Mouse (Mus musculus): ENCODE results near the gene Xrcc5. TPM values are rescaled to one million over a fixed set of nuclear protein-coding genes. Genes with fewer than 3 reads are reported as not detected.

Xrcc5 gene
- polyA plus RNA-seq, 1 experiment from 2014 or later, result 35.4 TPM

GRCm38 (mm10) chr1:72426456-72426855, 119.2 kb downstream of the Xrcc5 start:
- Histone ChIP-seq H3K36me3 (no peaks in the 10 kb centered on the region), H3K4me2 (no peak overlapping the region), H3K9me3 (no peaks in the 10 kb centered on the region), H3K27ac (no peak overlapping the region), H3K4me1 (no peaks in the 10 kb centered on the region), H3K4me3 (no peak overlapping the region), H3K9ac (no peak overlapping the region), H3K27me3 (no peaks in the 10 kb centered on the region)
- WGBS, result 67% methylated on average over 4 of the region's 4 CpGs
- ATAC-seq (ENCODE audit: borderline replicate concordance, extremely low read depth, low FRiP score, low TSS enrichment), result no peak

DNA sequence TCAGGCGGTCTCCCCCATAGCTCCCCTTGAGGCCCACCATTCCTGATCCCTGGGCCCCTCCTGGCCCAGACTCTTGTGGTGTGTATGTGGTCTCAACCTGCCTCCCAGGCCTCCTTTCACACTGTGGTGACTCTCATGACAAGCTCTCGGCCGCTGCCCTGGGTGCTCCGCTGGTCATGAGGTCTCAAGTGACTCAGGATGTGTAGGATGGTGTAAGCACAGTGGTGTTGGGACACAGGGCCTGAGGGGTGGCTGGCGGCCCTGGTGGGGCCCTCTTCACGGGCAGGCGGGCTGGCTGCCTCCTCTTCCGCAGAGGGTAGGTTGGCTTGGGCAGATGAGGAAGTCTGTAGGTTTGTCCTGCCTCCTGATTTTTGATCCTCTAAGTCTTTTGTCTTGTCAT, 121.3 kb downstream of the Xrcc5 start:
- ATAC-seq (ENCODE audit: borderline replicate concordance, extremely low read depth, low FRiP score, low TSS enrichment), result no peak
- 83% methylated on average over 8 of the region's 8 CpGs for WGBS
- no peaks in the 10 kb centered on the region for H3K36me3 ChIP-seq
- no peaks in the 10 kb centered on the region for H3K4me1 ChIP-seq
- H3K27ac ChIP-seq, result no peak overlapping the region
- H3K4me2 ChIP-seq, result no peak overlapping the region
- H3K27me3 ChIP-seq, result no peaks in the 10 kb centered on the region
- no peaks in the 10 kb centered on the region for H3K9me3 ChIP-seq
- H3K4me3 ChIP-seq, result no peak overlapping the region
- no peak overlapping the region for H3K9ac ChIP-seq

- 89% methylated on average over 7 of the region's 7 CpGs for WGBS
- H3K27ac ChIP-seq, result no peak overlapping the region
- no peak for ATAC-seq (ENCODE audit: borderline replicate concordance, extremely low read depth, low FRiP score, low TSS enrichment)
- H3K9me3 ChIP-seq, result no peaks in the 10 kb centered on the region
- no peaks in the 10 kb centered on the region for H3K4me1 ChIP-seq
- no peaks in the 10 kb centered on the region for H3K36me3 ChIP-seq
- no peak overlapping the region for H3K4me2 ChIP-seq
- no peaks in the 10 kb centered on the region for H3K27me3 ChIP-seq
- H3K9ac ChIP-seq, result no peak overlapping the region
- H3K4me3 ChIP-seq, result no peak overlapping the region
These were observed 122.0 kb downstream of the Xrcc5 start for GRCm38 (mm10) chr1:72429107-72429807.

GRCm38 (mm10) chr1:72432579-72432978, 125.4 kb downstream of the Xrcc5 start:
- ATAC-seq (ENCODE audit: borderline replicate concordance, extremely low read depth, low FRiP score, low TSS enrichment), result no peak
- no peaks in the 10 kb centered on the region for H3K36me3 ChIP-seq
- H3K4me1 ChIP-seq, result no peaks in the 10 kb centered on the region
- no peak overlapping the region for H3K4me2 ChIP-seq
- H3K27me3 ChIP-seq, result no peaks in the 10 kb centered on the region
- H3K9me3 ChIP-seq, result no peaks in the 10 kb centered on the region
- H3K4me3 ChIP-seq, result no peak overlapping the region
- WGBS, result 95% methylated on average over 1 of the region's 1 CpGs
- no peak overlapping the region for H3K9ac ChIP-seq
- no peak overlapping the region for H3K27ac ChIP-seq

GRCm38 (mm10) chr1:72434510-72434909, 127.3 kb downstream of the Xrcc5 start:
- Histone ChIP-seq H3K9me3 (no peaks in the 10 kb centered on the region), H3K4me3 (no peak overlapping the region), H3K4me1 (no peaks in the 10 kb centered on the region), H3K36me3 (no peaks in the 10 kb centered on the region), H3K27me3 (no peaks in the 10 kb centered on the region), H3K27ac (no peak overlapping the region), H3K4me2 (no peak overlapping the region), H3K9ac (no peak overlapping the region)
- WGBS, result 45% methylated on average over 3 of the region's 3 CpGs
- ATAC-seq (ENCODE audit: borderline replicate concordance, extremely low read depth, low FRiP score, low TSS enrichment), result no peak

GRCm38 (mm10) chr1:72436967-72437366, 129.7 kb downstream of the Xrcc5 start:
- ATAC-seq (ENCODE audit: borderline replicate concordance, extremely low read depth, low FRiP score, low TSS enrichment), result no peak
- 74% methylated on average over 5 of the region's 5 CpGs for WGBS

DNA sequence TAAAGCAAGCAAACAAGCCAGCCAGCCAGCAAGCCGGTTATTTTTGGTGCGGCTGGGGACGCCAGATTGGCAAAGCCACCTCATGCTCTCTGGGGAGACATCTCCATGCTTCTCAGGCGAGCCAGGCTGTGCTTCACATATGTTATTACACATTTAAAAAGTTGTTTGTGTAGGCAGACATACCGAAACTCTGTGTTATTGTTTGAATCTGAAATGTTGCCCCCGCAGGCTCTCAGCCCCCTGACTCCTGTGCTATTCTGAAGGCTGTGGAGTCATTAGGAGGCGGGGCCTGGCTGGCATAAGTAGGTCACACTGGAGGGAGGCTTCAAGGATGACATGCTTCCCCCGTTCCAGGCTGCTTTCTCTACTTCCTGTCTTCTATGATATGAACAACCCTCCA, 131.9 kb downstream of the Xrcc5 start:
- Histone ChIP-seq H3K4me3 (no peak overlapping the region), H3K27me3 (no peaks in the 10 kb centered on the region), H3K4me1 (no peaks in the 10 kb centered on the region), H3K4me2 (no peak overlapping the region), H3K36me3 (no peaks in the 10 kb centered on the region), H3K9ac (no peak overlapping the region), H3K9me3 (no peaks in the 10 kb centered on the region), H3K27ac (no peak overlapping the region)
- no peak for ATAC-seq (ENCODE audit: borderline replicate concordance, extremely low read depth, low FRiP score, low TSS enrichment)
- 66% methylated on average over 8 of the region's 8 CpGs for WGBS

More at GRCm38 (mm10) chr1:72436967-72437366, 129.7 kb downstream of the Xrcc5 start:
- no peak overlapping the region for H3K9ac ChIP-seq
- no peaks in the 10 kb centered on the region for H3K27me3 ChIP-seq
- H3K27ac ChIP-seq, result no peak overlapping the region
- H3K4me2 ChIP-seq, result no peak overlapping the region
- no peak overlapping the region for H3K4me3 ChIP-seq
- no peaks in the 10 kb centered on the region for H3K4me1 ChIP-seq
- H3K36me3 ChIP-seq, result no peaks in the 10 kb centered on the region
- H3K9me3 ChIP-seq, result no peaks in the 10 kb centered on the region

DNA sequence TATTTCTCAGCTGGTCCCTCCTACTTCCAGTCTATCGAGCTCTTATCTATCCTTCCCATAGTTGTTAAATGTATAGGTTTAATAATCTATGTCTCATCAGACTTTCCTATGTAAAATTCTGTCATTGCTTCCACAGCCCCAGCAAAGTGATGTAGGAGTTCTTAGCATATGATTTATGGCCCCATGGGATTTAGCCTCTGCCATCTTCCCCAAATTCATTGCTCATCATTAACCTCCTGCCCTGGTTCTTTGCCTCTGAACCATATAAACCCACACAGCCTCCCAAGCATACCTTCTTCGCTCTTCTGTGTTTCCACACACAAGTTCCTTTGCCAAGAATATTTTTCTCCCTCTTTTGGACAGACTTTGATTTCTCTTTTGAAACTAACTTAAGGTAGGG, 135.5 kb downstream of the Xrcc5 start:
- no peak overlapping the region for H3K4me2 ChIP-seq
- no peaks in the 10 kb centered on the region for H3K4me1 ChIP-seq
- no peak for ATAC-seq (ENCODE audit: borderline replicate concordance, extremely low read depth, low FRiP score, low TSS enrichment)
- no peaks in the 10 kb centered on the region for H3K27me3 ChIP-seq
- H3K4me3 ChIP-seq, result no peak overlapping the region
- H3K36me3 ChIP-seq, result no peaks in the 10 kb centered on the region
- H3K9ac ChIP-seq, result no peak overlapping the region
- no peak overlapping the region for H3K27ac ChIP-seq
- H3K9me3 ChIP-seq, result no peaks in the 10 kb centered on the region
- WGBS, result 80% methylated on average over 2 of the region's 2 CpGs

Other genes with a start within 250 kb of the Xrcc5 start
- gene Mreg, start 95.1 kb upstream of the Xrcc5 start, polyA plus RNA-seq (2015; fragmentation: Nextera tagmentation; extraction: Ambion mirVana), result 2.3 and 4.8 TPM in 2 replicates
- 23.0 and 24.8 TPM in 2 replicates for gene Pecr, start 23.1 kb upstream of the Xrcc5 start, polyA plus RNA-seq (2015; fragmentation: Nextera tagmentation; extraction: Ambion mirVana)
- 0.76 and 1.5 TPM in 2 replicates for gene Tmem169, start 23.1 kb upstream of the Xrcc5 start, polyA plus RNA-seq (2015; fragmentation: Nextera tagmentation; extraction: Ambion mirVana)
- gene March4, start 229.5 kb downstream of the Xrcc5 start, polyA plus RNA-seq (2015; fragmentation: Nextera tagmentation; extraction: Ambion mirVana), result 0.05 and 0.06 TPM in 2 replicates